Mouse (Mus musculus) cerebellum, adult 9-11 months (tissue): ENCODE measurements around the gene Klhl8.

Experiments used
- DNase-seq: peaks from one replicate; pipeline ENCODE4 v3.0.0; 2022

The Klhl8 gene

DNA sequence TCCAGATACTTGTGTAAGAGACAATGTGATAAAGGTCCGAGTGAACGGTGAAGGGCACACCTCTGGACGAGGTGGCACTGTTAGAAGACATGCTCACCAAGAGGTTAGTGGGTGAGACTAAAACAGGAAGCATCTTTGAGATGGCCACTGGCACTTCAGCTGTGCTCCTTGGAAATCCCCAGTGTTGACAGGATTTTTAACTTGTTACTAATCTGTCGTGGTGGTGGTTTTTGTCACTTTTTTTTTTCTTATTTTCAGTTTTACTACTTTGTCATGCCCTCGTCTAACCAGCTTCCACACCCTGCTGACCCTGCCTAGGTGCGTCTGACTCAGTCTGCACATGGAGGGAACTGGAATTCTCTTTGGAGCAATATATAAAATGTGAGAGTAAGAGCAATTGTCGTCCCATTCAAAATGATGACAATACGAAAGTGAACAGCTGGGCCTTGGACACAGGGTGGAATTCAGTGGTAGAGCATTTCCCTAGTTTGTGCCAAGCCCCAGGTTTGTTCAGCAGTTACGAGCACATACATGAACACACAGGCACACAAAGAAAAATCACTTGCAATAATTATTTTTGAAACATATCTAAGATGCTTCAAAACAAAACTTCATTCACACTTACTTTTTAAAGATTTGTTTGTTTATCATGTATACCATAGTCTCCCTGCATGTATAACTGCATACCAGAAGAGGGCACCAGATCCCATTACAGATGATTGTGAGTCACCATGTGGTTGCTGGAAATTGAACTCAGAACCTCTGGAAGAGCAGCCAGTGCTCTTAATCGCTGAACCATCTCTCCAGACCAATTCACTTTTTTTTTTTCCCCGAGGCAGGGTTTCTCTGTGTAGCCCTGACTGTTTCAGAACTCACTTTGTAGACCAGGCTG is 3.5 kb upstream of the Klhl8 start:
- peak; percentile 1 for DNase-seq

DNA sequence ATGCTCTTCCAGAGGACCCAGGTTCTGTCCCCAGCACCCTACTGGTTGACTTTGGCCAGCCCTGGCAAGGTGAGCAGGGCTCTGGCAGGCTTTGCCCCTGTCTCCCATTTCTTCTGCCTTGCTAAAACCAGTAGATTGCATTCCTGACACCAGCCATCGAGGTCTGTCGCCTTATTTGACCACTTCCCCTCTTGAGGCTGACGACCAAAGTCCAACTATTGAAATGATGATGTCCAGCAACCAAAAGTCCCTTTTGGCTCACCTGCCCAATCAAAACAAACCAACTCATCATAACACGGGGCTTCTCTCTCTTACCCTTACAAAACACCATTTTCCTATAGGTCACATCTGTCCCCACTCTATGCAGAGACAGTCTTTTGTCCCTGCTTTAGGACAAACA is 2.1 kb upstream of the Klhl8 start:
- DNase-seq: no peak

DNA sequence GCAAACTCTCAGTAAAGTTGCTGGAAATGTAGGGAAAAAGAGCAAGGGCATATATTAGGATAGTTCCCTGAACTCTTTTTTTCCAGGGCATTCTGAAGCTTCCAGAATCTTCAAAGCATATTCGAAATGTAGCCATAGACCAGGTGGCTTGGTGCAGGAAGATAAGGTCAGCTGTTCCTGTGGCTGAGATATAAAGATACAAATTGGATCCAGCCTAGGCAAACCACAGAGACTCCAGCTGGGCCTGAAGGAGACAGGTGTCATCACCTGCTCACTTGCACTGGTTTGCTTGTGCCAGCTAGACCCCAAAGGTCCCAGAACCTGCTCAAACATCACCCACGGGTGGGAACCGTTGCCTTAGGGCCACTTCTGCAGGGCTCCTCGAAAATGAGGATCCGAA is 496 bp upstream of the Klhl8 start:
- DNase-seq: peak; percentile 40

DNA sequence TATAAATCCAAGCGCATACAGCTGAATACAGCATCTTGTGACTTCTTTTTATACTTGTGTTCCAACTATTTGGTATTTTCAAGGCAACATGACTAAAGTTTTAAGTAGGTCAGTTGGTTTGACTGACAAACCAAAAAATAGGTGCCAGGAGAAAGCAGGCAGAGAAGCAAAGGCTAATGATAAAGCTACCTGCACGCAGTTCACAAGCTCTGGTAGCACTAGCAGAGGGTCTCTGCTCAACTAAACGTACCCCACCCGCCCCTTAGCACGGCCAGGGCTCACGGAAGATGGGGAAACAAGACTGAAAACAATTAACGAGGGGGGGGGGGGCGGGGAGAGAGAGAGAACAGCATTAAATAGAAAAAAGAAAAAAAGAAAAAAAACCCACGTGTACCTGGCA is 903 bp downstream of the Klhl8 start:
- DNase-seq: peak; percentile 42

DNA sequence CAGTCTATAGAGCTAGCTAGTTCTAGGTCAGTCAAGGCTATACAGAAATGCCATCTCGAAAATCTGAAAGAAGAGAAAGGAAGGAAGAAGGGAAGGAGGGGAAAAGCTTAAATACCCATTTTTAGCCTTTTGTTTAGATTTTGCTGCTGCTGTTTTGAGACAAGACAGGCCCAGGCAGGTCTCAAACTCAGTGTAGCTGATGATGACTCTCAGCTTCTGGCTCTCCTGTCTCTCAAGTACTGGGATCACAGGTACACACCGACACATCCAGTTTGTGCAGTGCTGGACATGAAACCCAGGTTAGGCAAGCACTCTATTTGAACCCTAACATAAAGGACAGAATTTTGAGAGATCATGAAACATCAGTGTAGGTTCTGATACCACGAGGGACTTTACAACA is 1.6 kb downstream of the Klhl8 start:
- DNase-seq: no peak

DNA sequence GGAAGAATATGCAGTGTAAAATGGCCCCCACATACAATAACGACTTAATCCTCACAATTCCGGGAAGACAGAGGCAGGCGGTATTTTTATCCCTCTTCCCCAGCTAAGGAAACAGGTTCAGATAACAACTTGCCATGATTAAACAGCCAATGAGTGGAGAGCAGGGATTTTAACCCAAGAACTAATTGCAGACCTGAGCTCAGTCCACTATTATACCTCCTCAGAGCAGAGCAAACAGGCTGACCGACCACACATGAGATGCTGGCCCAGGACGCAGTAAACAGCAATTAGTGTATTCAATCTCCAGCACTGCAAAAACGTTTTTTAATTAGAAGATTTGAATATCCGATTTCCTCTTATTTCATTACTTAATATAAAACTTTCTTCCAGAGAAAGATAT is 2.2 kb downstream of the Klhl8 start:
- no peak for DNase-seq

DNA sequence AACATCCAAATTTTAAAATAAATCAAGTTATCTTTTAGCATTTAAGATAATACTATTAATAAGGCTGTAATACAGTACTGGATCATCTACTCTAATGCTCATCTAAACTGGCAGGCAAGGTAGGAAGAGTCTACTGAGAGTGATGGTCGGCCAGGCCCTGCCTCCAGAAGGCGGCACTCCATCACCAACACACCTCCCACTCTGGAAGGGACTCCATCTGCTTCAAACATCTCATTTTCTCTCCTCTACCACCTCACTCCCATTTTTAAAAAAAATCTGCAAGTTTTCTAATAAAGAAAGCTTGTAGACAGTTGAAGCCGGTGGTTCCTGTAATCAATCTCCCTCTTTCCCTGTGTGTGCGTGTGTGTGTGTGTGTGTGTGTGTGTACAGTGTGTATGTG is 3.2 kb downstream of the Klhl8 start:
- DNase-seq: no peak

DNA sequence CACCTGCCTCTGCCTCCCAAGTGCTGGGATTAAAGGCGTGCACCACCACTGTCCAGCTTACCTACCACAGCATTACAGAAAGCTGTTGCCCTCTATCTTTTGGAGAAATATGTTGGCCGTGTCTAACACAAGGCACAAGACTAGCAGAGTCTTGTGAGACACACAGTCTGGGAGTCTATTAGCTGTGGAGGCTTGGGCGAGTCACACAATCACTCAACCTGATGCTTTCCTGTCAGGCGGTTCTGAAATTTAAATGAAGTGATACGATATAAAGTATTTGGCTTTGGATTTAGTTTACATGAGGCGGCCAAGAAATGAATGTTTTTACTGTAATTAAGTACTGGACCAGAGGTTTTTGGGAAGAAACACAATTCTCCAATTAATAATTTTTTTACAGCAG is 4.9 kb downstream of the Klhl8 start:
- no peak for DNase-seq

DNA sequence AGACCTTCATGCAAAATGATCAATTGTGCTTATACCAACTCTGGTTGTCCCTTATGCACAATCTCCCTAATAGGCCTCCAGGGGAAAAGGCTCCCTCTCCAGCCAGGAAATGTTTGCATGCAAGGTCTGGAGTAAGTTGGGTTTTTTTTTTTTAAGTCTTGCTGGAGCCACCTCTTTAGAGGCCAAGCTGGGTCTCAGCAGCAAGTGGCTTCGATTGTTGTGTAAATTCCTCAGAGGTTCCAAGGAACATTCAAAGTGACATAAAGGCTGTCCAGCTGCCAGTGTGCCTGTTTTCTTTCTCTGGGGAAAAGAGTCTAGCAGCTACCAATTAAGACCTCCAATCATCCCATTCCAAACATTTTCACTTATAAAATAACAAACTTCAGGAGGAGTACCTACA is 12.7 kb downstream of the Klhl8 start:
- no peak for DNase-seq

DNA sequence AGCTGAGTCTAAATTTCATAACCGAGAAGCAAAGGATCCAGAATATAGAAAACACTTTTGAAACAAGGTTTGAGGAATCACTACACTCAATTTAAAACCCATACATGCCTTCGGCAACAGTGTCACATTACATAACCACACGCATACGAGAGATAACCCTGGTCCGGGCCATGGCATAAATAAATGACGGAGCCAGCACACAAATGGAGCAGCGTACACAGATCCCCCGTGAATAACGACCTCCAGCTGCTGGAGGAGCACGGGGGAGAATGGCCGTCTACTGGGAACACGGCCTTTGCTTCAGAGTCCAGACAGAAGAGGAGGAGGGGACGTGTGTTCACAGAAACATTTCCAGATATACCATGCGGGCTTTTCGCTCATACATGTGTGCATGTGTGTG is 21.3 kb downstream of the Klhl8 start:
- DNase-seq: no peak

DNA sequence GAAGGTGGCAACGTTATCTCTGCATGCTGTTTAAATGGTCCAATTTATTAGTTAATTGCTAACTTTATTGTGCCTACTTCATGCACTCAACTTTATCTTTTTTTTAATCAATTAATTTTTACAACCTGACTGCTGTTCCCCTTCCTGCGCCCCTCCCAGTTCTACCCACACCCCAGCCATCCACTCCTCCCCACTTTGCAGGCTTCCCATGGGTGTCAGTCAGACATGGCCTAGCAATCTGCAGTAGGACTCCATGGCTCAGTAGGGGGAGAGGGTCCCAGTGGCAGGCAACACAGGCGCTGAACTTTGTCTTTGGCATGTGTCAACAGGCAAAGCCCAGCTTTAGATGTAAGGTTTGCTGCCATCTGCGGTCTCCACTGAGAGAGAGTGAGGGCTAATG is 47.3 kb downstream of the Klhl8 start:
- no peak for DNase-seq

DNA sequence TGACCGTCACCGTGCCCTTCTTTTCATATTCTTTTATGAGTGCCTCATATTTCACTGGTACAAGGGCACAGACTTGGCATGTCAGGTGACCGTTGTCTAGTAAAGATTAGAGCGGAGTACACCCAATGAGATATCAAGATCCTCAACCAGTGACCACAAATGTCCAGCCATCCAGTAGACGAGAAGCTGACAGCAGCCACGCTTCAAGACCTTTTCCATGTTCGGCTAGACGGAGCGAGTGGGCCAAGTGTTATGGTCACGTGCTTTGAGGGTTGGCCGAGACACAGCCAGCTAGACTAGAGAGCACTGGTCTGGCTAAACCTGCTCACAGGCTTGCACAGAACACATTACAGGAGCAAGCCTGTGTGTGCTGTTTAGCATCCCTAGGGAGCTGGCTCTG is 50.4 kb downstream of the Klhl8 start:
- DNase-seq: no peak

DNA sequence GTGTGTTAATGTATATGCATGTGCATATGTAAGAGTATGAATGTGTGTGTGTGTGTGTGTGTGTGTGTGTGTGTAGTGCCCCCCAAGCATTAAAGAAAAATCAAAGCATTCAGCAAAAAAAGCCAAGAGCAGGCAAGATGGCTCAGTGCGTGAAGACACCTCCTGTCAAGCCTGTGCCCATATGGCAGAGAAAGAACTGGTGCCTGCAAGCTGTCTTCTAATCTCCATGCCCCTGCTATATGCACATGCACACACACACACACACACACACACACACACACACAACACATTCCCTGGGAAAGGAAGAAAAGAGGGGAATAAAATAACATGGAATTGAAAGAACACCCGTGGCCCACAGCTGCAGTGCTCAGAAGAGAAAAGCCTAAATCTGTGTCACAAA is 53.9 kb downstream of the Klhl8 start:
- no peak for DNase-seq

DNA sequence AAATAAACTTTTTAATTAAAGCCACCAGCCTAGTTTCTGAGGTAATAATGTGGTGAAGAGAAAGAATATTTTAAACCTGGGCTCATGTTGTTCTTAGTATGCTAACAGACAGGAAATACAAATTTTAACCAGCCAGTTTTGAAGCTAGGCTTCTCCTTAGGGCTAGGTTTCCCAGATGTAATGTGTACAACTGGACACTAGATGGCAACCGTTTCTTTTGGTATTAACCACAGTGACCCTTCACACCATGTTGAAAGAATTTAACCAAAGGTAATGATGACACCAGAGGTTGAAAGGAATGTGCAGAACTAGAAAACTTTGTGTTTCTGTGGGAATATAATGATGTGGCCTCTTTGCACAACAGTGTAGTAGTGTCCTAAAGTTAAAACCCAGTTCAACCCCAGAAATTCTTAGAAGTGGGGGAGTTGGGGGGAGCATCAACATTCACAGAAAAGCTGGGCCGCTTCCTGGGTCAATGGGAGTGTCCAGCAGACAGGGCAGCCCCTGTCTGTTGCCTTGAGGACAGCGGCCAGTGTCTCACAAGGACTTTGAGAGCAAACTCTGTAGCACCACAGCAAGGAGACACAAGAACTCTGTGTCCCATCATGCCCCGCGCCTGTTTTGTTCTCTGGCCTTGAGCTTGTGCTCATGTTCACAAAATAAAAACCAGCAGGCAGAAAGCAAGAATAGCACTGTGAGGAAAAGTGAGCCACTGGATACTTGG is 54.6 kb downstream of the Klhl8 start:
- no peak for DNase-seq

DNA sequence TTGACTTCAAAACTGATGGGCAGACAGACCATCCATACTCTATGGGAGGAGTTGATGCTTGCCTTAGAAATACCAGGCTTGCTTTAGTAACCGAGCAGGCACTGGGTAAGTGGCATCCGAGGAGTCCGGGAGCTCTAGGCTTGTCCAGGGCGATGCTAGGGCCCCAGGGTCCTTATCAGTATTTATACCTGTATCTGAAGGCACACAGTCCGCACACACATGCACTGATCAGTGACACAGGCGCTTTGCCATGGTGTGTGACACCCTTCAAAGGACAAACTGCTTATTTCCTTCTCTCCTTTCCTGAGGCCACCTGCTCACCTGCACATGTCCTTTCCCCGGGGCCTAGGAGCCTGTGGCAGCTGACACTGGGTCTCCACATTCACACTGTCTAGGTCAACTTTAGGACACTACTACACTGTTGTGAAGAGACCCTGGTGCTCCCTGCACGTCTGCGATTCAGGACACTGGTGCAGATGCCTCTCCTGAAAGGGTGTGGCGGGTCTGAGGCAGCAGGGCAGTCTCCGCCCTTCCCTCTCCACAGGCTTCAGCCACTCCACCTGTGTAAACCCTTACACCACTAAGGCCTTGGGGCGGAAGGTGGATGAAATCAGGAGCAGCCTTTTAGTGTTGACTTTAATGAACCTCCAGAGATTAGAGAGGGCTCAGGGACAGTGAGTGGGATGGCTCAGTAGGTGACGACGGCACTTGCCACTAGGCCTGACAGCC is 55.4 kb downstream of the Klhl8 start:
- no peak for DNase-seq

DNA sequence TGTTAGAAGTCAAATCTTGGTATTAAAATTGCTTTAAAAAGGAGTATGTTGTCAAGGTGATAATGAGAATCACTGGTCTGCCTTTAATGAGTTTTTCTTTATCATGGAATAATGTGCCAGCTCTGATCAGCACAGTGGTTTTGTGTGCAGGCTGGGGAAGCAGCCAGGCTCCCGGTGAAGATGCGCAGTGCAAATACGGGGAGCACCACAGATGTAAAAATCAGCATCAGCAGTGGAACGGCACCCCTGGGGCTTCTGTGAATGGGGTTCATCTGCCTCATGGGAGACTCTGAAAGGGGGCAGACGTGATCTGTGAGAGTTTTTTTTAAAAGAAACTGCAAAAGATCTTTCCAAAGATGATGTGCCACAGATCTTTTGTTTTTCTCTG is 56.3 kb downstream of the Klhl8 start:
- no peak for DNase-seq

DNA sequence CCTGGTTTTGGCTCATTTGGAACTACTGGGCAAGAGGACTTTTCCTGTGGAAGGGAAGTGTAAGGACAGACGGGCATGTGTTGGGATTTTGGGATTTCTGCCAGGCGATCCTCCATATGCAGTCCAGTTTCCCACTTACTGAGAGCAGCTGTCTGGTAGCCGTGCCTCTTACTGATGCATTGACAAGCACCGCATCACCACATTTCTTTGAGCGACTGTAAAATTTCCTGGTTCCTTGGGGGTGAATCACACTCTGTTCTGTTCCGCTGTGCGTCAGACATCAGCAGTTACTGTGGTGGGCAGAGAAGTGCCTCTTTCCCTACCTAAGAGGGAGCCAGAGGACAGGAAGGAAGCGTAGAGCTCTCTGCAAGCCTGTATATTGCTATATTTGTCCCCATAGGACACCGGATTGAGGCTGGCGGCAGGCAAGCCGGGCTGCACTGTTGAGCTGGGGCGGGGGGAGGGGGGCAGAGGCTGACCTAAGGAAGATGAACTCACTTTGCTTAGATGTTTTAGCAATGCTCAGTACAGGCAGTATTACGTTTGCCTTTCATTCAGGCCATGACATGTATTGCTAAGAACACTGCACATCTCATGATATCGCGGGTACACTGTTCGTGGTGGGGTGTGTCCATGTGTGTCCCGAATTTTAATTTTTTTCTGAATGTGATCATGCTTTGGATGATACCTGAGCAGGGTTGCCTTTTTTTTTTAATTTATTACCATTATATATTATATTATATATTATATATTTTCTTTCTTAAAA is 56.8 kb downstream of the Klhl8 start:
- peak; percentile 38 for DNase-seq

DNA sequence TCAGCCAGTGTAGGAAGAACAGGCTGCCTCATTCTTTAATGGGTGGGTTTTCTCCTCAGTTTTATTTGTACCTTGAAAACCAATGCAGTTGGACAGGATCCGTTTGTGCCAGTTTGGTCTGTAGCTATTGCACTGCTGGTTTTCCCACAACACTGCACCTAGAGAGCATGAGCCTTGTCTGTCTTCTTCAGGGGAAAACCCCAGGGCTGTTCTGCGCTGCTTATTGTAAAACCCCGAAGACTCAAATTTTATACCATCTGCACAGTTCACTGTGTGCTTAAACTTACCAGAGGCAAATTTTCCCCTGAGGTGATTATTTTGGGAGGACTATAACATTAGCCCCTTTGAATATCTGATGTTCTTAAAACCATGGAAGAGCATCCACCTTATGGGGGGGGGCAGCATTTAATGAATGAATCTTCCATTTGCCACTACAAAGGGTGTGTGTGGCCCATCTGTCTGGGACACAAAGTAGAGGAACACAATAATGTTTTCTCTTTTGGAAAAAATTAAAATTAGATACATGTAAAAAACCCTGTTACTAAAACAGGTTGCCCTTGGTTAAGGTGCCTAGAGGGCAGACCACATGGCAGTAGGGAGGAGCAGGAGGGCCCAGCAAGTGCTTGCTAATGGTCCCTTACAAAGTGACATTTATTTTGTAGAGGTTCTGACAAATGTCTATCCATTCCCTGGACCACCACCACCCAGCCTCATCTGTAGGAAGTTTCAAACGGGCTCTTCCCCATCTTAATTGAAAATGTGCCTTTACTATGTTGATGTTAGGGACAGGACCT is 58.1 kb downstream of the Klhl8 start:
- no peak for DNase-seq

DNA sequence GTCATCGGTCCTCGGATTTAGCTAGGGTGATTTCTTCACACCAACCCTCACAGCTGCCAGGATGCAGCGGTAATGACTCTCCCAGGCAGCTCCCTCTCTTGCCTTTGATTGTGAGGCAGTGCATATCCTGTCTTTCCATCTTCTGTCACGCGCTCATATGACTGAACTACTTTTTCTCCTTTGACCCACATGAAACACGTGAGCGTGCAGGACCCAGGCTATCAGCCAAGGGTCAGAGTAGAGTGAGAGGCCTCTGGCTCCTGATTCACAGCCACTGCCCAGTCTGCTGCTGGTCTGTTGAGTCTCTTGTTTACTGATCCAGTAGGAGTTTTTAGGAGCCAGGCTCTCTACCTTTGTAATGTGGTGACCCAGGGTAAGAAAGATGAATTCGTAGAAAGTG is 62.5 kb downstream of the Klhl8 start:
- DNase-seq: no peak

DNA sequence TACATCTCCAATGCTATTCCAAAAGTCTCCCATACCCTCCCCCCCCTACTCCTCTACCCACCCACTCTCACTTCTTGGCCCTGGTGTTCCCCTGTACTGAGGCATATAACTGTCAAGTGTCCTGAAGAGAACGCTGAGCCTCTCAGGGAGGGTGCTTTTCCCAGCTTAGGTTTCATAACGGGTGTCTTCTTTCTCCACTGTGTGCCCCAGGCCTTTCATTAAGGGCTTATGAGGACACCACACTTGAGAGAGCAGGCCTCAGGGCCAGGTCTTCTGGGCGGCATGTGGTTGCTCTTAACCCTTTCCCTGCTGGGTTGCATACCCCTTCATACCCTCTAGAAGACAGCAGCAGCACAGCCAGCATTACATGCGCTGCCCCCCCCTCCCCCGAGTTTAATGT is 64.5 kb downstream of the Klhl8 start:
- DNase-seq: no peak

DNA sequence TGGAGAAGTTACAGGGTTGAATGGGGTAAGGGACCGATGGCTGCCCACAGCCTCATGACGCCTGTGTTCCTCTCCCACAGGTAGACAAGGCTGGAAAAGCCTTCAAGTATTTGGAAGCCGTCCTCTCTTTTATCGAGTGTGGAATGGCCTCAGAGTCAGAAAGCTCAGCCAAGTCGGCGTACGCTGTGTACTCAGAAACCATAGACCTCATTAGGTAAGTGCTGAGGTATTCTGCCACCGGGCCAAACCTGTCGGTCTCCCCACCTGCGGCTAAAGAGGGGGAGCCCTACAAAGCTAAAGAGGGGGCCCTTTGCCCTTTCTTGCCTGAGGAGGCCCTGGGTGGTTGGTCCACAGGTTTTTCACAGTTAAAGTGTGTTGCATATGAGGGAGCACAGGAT is 64.9 kb downstream of the Klhl8 start:
- no peak for DNase-seq
